Mouse (Mus musculus): Measurements from ENCODE around the gene AI481877. TPM values are rescaled to one million over a fixed set of nuclear protein-coding genes. Genes with fewer than 3 reads are reported as not detected.

Gene AI481877
- polyA plus RNA-seq, 1 experiment from 2014 or later, result 0.01 TPM

DNA sequence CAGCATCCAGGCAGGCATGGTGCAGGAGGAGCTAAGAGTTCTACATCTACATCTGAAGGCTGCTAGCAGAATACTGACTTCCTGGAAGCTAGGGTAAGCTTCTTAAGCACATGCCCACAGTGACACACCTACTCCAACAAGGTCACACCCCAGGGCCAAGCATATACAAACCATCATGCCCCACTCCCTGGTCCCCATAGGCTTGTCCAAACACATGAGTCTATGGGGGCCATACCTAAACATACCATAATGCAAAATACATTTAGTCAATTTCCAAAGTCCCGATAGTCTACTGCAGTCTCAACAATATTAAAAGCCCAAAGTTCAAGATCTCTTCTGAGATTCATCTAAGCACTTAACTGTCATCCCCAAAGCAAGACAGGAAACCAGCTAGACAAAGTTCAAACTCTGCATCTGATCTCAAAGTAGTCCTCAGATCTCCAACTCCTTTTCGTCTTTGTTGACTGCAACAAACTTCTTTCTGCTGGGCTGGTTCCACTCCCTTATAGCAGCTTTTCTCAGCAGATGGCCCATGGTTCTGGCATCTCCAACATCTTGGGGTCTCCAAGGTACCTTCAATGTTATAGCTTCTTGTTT lies 28.6 kb upstream of the AI481877 start:
- CTCF ChIA-PET, result no interaction called here
- no peaks in the 10 kb centered on the region for H3K27me3 ChIP-seq
- ATAC-seq, result no peak
- in situ Hi-C loops (cut with MboI; ENCODE audit: low pct_unique_long_range_greater_than_20kb), result no loop called here
- no peak for DNase-seq (ENCODE audit: low read depth, low spot score)
- POLR2A ChIA-PET, result no interaction called here
- no peak for TF ChIP-seq CTCF (IDR thresholded peaks at IDR 0.05)

DNA sequence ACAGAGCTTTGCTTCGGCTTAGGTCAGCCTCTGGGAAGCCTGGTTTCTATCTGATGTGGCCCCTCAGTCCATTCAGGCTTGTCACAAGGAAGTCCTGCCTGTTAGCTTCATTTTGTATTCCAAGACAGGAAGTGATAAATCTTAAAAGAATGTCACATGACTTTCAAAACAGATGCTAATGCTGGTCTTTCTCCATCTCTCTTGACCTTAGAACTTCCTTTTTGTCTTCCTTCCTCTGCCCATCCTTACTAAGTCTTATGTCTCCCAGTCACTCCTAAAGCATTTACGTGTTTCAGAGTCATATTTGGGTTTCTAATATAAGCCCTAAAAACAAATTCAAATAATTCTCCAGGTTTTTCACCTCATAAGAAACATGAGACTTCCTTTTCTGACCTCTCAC lies 25.3 kb upstream of the AI481877 start:
- POLR2A ChIA-PET, result no interaction called here
- no peak for TF ChIP-seq CTCF (IDR thresholded peaks at IDR 0.05)

DNA sequence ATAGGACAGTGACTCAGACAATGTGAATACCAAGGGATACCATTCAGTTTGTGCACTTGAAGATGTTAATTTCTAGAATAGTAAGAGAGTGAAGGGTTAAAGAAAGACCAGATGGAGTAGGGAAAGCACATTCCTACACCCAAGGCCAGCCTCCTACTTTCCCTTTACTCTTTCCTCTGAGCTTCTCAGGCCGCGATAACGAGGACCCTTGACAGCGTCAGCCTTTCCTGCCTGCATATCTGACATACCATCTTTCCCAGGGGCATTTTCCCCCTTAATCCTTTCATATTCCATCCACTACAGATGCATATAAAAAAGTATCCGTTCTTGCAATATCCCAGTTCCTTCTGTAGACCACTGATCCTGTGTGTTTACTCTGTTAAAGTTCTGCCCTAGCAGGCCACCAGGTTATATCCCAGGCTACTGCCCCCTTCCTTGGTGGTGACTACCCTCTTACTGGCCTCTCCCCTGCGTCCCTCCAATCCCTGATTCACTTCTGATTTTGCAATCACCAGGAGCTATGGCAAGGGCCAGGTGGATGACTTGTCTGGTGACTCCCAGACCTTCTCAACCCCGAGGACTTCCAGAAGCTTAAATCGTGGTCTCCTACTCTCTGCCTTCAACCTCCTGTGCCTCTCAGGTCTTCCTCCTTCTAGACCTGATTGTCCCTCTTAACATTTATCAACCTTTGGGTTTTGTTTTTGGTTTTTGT lies 22.3 kb upstream of the AI481877 start:
- ATAC-seq (no peak), DNase-seq (ENCODE audit: low read depth, low spot score) (no peak)
- POLR2A ChIA-PET, result no interaction called here

More for the DNA sequence above, 25.3 kb upstream of the AI481877 start:
- CTCF ChIA-PET, result no interaction called here
- no peaks in the 10 kb centered on the region for H3K27me3 ChIP-seq
- in situ Hi-C loops (cut with MboI; ENCODE audit: low pct_unique_long_range_greater_than_20kb), result no loop called here
- DNase-seq (ENCODE audit: low read depth, low spot score) (no peak), ATAC-seq (no peak)

DNA sequence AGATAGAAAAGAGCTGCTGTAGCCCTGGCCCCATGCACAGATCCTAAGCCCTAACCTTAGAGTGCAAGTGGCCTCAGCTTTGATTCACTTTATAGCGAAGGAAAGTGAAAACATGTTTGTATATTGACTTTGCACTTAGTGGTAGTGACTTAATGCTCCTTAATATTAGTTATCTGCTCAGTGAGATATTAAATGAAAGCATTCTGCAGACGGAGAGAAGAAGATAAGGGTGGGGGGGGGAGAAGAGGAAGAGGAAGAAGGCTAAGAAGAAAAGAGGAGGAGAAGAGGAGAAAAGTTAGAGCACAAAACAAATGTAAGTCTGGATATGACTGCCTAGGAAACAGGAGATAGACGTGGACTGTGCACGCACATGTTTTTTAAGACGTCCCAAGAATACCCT lies 21.5 kb upstream of the AI481877 start:
- no peak for DNase-seq (ENCODE audit: low read depth, low spot score)
- no peak for ATAC-seq
- no peak for TF ChIP-seq CTCF (IDR thresholded peaks at IDR 0.05)
- H3K27me3 ChIP-seq, result no peaks in the 10 kb centered on the region
- ChIA-PET POLR2A (no interaction called here), CTCF (no interaction called here)
- in situ Hi-C loops (cut with MboI; ENCODE audit: low pct_unique_long_range_greater_than_20kb), result no loop called here

More for the DNA sequence above, 22.3 kb upstream of the AI481877 start:
- no peaks in the 10 kb centered on the region for H3K27me3 ChIP-seq
- TF ChIP-seq CTCF (IDR thresholded peaks at IDR 0.05), result no peak
- in situ Hi-C loops (cut with MboI; ENCODE audit: low pct_unique_long_range_greater_than_20kb), result no loop called here
- CTCF ChIA-PET, result no interaction called here

DNA sequence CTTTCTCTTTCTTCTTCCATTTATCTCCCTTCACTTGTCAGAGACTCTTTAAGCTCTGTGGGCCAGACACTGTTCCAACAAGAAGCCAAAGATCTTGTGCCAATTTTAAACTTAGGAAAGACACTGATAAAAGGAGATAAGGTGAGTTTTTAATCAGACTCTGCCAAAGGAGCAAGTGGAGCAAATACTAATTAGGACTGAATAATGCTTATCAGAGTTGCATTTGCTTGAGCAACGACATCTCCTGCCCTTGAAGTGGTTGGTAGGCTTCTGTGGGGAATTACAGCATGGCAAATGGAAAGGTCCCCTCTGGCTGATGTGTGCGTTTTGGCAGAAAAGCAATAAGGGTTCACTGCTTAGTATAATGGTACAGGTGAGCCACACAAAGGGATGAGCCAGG lies 18.9 kb upstream of the AI481877 start:
- in situ Hi-C loops (cut with MboI; ENCODE audit: low pct_unique_long_range_greater_than_20kb), result no loop called here
- CTCF ChIA-PET, result no interaction called here
- no peaks in the 10 kb centered on the region for H3K27me3 ChIP-seq
- POLR2A ChIA-PET, result no interaction called here
- no peak for TF ChIP-seq CTCF (IDR thresholded peaks at IDR 0.05)
- ATAC-seq (no peak), DNase-seq (ENCODE audit: low read depth, low spot score) (no peak)

DNA sequence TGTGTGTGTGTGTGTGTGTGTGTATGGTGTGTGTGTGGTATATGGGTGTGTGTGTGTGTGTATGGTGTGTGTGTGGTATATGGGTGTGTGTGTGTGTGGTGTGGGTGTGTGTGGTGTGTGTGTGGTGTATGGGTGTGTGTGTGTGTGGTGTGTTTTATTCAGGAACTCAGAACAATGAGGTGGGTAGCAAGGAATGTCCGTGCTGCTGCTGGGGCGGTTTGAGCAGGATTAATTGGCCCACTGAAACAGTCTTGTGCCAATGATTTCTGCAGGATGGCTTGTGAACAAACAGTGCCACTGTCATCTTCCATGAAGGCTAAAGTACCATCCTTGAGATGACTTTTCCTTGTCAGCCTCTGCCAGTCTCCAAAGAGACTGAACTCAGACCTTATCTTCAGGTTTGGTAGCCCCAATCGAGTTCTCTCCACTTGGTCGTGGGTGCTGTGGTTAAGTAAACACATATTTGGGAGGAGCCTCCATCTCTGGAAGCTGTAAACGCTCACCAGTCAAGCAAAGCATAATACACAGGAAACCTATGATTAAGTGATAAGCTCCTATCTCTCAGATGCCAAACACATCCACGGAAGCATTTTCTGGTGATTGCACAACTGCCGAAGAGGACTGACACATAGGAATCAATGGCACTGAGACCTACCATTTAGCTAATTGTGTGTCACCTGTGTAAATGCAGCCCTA lies 18.3 kb upstream of the AI481877 start:
- no peak for TF ChIP-seq CTCF (IDR thresholded peaks at IDR 0.05)
- ATAC-seq, result no peak
- no peaks in the 10 kb centered on the region for H3K27me3 ChIP-seq
- ChIA-PET POLR2A (no interaction called here), CTCF (no interaction called here)
- DNase-seq (ENCODE audit: low read depth, low spot score), result no peak
- in situ Hi-C loops (cut with MboI; ENCODE audit: low pct_unique_long_range_greater_than_20kb), result no loop called here

DNA sequence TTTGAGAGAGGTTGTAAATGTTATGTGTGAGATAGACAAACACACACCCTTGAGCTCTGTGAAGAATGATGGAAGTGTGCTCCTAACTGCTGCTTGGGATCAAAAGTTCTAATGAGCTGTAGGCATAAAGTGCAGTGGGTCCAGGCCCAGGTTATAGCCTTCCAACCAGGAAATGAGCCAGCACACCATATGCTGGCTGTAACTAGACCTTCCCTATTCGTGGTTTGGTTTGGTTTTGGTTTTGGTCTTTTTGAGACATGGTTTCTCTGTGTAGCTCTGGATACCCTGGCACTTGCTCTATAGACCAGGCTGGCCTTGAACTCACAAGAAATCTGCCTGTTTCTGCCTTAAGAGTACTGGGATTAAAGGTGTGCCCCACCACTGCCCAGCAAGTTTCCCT lies 13.2 kb upstream of the AI481877 start:
- CTCF ChIA-PET, result interaction anchor here (1.4 kb wide), 1 partner anchor 18 kb away, joined by 3 read pairs; no protein-coding TSS in a partner anchor
- ATAC-seq (no peak), DNase-seq (ENCODE audit: low read depth, low spot score) (no peak)
- H3K27me3 ChIP-seq, result no peaks in the 10 kb centered on the region
- in situ Hi-C loops (cut with MboI; ENCODE audit: low pct_unique_long_range_greater_than_20kb), result no loop called here
- POLR2A ChIA-PET, result no interaction called here
- TF ChIP-seq CTCF (IDR thresholded peaks at IDR 0.05), result no peak

DNA sequence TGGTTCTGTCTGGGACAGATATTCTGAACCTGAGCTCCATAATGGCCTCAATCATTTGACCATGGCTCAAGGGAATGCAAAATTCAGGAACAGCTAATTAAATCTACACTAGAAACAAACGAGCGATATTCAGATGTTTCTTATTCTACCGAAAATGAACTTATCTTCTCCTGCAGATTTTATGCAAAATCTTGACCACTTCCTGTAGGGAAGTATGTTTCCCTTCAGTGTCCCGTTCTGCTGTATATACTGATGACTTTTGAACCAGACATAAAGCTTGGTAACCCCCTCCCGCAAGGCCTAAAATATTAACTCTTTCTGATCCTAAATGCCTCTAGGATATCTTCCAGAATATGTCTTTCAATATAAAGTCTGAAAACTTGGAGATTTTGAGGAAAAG lies 12.1 kb upstream of the AI481877 start:
- POLR2A ChIA-PET, result no interaction called here
- CTCF ChIA-PET, result interaction anchor here (1.4 kb wide), 1 partner anchor 19 kb away, joined by 3 read pairs; no protein-coding TSS in a partner anchor
- DNase-seq (ENCODE audit: low read depth, low spot score), result no peak
- no peak for TF ChIP-seq CTCF (IDR thresholded peaks at IDR 0.05)
- in situ Hi-C loops (cut with MboI; ENCODE audit: low pct_unique_long_range_greater_than_20kb), result no loop called here
- no peaks in the 10 kb centered on the region for H3K27me3 ChIP-seq
- ATAC-seq, result no peak

DNA sequence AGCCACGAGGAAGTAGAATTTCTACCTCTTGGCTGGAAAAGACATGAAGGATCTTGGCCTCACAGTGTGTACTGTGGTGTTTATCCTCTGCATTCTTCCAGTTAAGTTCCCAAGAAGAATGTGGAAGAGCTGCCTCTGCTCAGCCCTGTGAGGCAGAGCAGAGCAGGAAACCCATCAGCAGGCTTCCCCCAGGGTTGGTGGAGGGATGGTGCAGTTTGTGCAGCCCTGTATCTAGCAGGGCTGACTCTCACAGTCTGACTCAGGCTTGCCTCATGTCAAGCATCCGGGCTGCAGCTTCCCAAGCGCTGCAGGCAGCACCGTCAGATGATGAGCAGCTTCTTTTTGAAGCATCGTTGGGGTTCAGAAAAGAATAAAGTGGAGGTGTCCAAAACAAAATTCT lies 10.3 kb upstream of the AI481877 start:
- TF ChIP-seq CTCF (IDR thresholded peaks at IDR 0.05), result no peak
- DNase-seq (ENCODE audit: low read depth, low spot score) (peak; percentile 20), ATAC-seq (peak; percentile 87)
- no peaks in the 10 kb centered on the region for H3K27me3 ChIP-seq
- ChIA-PET POLR2A (no interaction called here), CTCF (interaction anchor here (1.8 kb wide), 1 partner anchor 31 kb away, joined by 4 read pairs; no protein-coding TSS in a partner anchor)
- in situ Hi-C loops (cut with MboI; ENCODE audit: low pct_unique_long_range_greater_than_20kb), result no loop called here

DNA sequence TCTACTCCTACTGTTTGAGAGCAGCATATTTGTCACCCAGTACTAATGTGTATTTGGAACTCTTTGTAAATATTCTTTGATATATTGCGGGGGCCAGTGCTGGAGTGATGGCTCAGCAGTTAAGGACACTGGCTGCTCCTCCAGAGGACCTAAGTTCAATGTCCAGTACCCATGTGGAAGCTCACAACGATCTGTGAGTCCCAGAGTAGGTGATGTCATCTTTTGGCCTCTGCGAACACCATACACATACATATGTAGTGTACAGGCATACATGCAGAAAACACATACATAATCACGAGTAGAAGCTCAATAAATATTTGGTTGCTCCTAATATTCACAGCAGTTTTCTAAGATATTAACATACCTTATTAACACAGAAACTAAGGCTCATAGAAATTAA lies 9.8 kb downstream of the AI481877 start:
- no peaks in the 10 kb centered on the region for H3K27me3 ChIP-seq
- in situ Hi-C loops (cut with MboI; ENCODE audit: low pct_unique_long_range_greater_than_20kb), result no loop called here
- TF ChIP-seq CTCF (IDR thresholded peaks at IDR 0.05), result no peak
- ATAC-seq, result no peak
- POLR2A ChIA-PET, result no interaction called here
- CTCF ChIA-PET, result interaction anchor here (0.7 kb wide), 1 partner anchor 12 kb away, joined by 3 read pairs; no protein-coding TSS in a partner anchor
- DNase-seq (ENCODE audit: low read depth, low spot score), result no peak

DNA sequence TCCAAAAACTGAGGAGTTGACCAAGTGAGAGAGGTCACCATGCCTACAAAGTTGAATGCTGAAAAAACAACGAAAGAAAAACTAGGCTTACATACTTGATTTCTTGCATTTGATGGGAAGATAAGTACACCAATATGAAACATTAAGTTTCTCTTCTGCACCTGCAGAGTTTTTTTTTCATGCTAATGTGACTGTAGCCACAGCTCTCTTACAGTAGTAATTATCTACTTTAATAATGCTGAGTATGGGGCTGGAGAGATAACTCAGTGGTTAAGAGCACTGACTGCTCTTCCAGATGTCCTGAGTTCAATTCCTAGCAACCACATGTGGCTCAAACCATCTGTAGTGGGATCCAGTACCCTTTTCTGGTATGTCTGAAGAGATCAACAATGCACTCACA lies 13.7 kb downstream of the AI481877 start:
- POLR2A ChIA-PET, result no interaction called here
- in situ Hi-C loops (cut with MboI; ENCODE audit: low pct_unique_long_range_greater_than_20kb), result no loop called here
- no peak for DNase-seq (ENCODE audit: low read depth, low spot score)
- no peak for ATAC-seq
- no peaks in the 10 kb centered on the region for H3K27me3 ChIP-seq
- CTCF ChIA-PET, result no interaction called here
- TF ChIP-seq CTCF (IDR thresholded peaks at IDR 0.05), result no peak
